Mouse (Mus musculus): ENCODE measurements around the gene Gstp3.
"Not testable (repeated sequence)": the region's sequence is repeated elsewhere in the genome, so short reads cannot be mapped to it uniquely, and the experiment has no call there.

DNA sequence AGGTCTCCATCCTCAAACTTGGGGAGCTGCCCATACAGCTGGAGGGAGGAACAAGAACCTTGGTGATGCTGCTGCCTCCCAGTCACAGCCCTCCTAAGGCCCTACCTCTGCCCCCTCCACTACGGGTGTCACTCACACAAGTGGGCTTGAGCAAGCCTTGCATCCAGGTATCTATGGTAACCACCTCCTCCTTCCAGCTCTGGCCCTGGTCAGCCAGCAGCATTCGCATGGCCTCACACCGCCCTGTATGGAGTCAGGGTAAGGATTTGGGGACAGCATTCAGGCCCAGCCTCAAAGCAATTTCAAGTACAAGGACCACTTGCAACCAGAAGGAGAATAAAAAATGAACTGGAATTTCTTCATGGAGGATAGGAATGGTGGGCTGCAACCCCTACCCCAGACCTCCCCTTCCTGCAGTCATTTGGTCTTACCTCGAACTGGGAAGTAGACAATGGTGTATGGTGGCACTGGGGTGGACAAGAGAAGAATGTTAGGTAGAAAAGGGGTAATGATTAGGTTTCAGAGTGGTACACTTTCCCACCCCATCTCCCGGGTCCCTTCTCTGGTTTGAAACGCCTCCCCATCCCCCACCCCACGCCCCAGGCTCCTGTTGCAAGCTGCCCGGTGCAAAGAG lies 22.1 kb downstream of the Gstp3 start:
- not testable (repeated sequence) for TF ChIP-seq CTCF (IDR thresholded peaks at IDR 0.05); POLR2A (IDR thresholded peaks at IDR 0.05; ENCODE audit: insufficient read depth, low read depth, low read length)

All from heart, adult 2 months (tissue).